Mouse (Mus musculus): ENCODE measurements around the gene Cep162. TPM values are rescaled to one million over a fixed set of nuclear protein-coding genes. Genes with fewer than 3 reads are reported as not detected.

Cep162 gene
- total and polyA plus RNA-seq, 2 experiments from 2014 or later: 3.4 to 8.9 TPM

- no peak overlapping the region for H3K27ac ChIP-seq (ENCODE audit: low read depth, low read length)
- no peaks in the 10 kb centered on the region for H3K4me1 ChIP-seq (ENCODE audit: insufficient read depth)
- peak overlapping the region; percentile 39 for H3K9ac ChIP-seq
- DNase-seq (no peak), ATAC-seq (peak; percentile 33; the same call in 1 of the 2 replicates)
- peak overlapping the region; percentile 44 for H3K4me3 ChIP-seq (ENCODE audit: low read depth, low read length)
- TF ChIP-seq CTCF (IDR thresholded peaks at IDR 0.05; ENCODE audit: low read depth): no peak
- H3K4me2 ChIP-seq (ENCODE audit: low read depth): peak overlapping the region; percentile 70
- peaks cover 8% of the 10 kb centered on the region; the same call in 1 of the 2 replicates for H3K27me3 ChIP-seq (ENCODE audit: insufficient read depth, low read length)
- WGBS: 4% methylated on average over 19 of the region's 19 CpGs
- no peaks in the 10 kb centered on the region for H3K36me3 ChIP-seq (ENCODE audit: insufficient read depth)
- no peaks in the 10 kb centered on the region for H3K9me3 ChIP-seq (ENCODE audit: low read length)
Measured at GRCm38 (mm10) chr9:87144532-87144931, 110.8 kb downstream of the Cep162 start.

GRCm38 (mm10) chr9:87144106-87144505 lies 111.2 kb downstream of the Cep162 start, which contains the start of gene Mrap2:
Gene Mrap2 (plus strand): TSS chr9:87144306.
- Histone ChIP-seq H3K27me3 (ENCODE audit: insufficient read depth, low read length) (peaks cover 8% of the 10 kb centered on the region; the same call in 1 of the 2 replicates), H3K36me3 (ENCODE audit: insufficient read depth) (no peaks in the 10 kb centered on the region), H3K4me2 (ENCODE audit: low read depth) (peak within 1 kb of the TSS; percentile 70), H3K27ac (ENCODE audit: low read depth, low read length) (no peak within 1 kb of the TSS), H3K9ac (peak within 1 kb of the TSS; percentile 39), H3K9me3 (ENCODE audit: low read length) (no peaks in the 10 kb centered on the region), H3K4me3 (ENCODE audit: low read depth, low read length) (peak within 1 kb of the TSS; percentile 44), H3K4me1 (ENCODE audit: insufficient read depth) (no peaks in the 10 kb centered on the region)
- peak; percentile 78 for DNase-seq
- ATAC-seq: peak; percentile 96
- peak; percentile 77 for TF ChIP-seq CTCF (IDR thresholded peaks at IDR 0.05; ENCODE audit: low read depth)
- WGBS: 5% methylated on average over 29 of the region's 29 CpGs

- no peaks in the 10 kb centered on the region for H3K36me3 ChIP-seq (ENCODE audit: insufficient read depth)
- no peak overlapping the region for H3K27ac ChIP-seq (ENCODE audit: low read depth, low read length)
- H3K4me1 ChIP-seq (ENCODE audit: insufficient read depth): no peaks in the 10 kb centered on the region
- no peak for ATAC-seq
- DNase-seq: no peak
- no peak overlapping the region for H3K4me2 ChIP-seq (ENCODE audit: low read depth)
- TF ChIP-seq CTCF (IDR thresholded peaks at IDR 0.05; ENCODE audit: low read depth): no peak
- H3K27me3 ChIP-seq (ENCODE audit: insufficient read depth, low read length): peaks cover 8% of the 10 kb centered on the region; the same call in 1 of the 2 replicates
- H3K9ac ChIP-seq: no peak overlapping the region
- H3K9me3 ChIP-seq (ENCODE audit: low read length): no peaks in the 10 kb centered on the region
- WGBS: 81% methylated on average over 3 of the region's 3 CpGs
- H3K4me3 ChIP-seq (ENCODE audit: low read depth, low read length): no peak overlapping the region
Measured at GRCm38 (mm10) chr9:87143076-87143475, 112.3 kb downstream of the Cep162 start.

Other genes with a start within 250 kb of the Cep162 start
- 3.5 and 5.6 TPM in 2 replicates for gene Ripply2, start 240.0 kb downstream of the Cep162 start, total RNA-seq (2014; rRNA removed)
- gene Ripply2, start 240.0 kb downstream of the Cep162 start, polyA plus RNA-seq (2015; fragmentation: Nextera tagmentation; extraction: Ambion mirVana): 13.0 and 13.2 TPM in 2 replicates
- gene Cyb5r4, start 233.5 kb downstream of the Cep162 start, total RNA-seq (2014; rRNA removed): 37.5 and 40.2 TPM in 2 replicates
- 37.6 and 40.3 TPM in 2 replicates for gene Cyb5r4, start 233.5 kb downstream of the Cep162 start, polyA plus RNA-seq (2015; fragmentation: Nextera tagmentation; extraction: Ambion mirVana)
- gene Mrap2, start 111.2 kb downstream of the Cep162 start, total RNA-seq (2014; rRNA removed): 1.6 and 3.2 TPM in 2 replicates
- gene Mrap2, start 111.2 kb downstream of the Cep162 start, polyA plus RNA-seq (2015; fragmentation: Nextera tagmentation; extraction: Ambion mirVana): 1.1 and 3.1 TPM in 2 replicates